Mouse (Mus musculus) right cerebral cortex, postnatal 4 days (tissue): ENCODE measurements around the gene Cds1.
A peak's percentile ranks its signal among the peaks of the same experiment; 100 is the strongest.

Experiments used
- DNase-seq: peaks from one replicate; pipeline ENCODE4 v3.0.0-alpha.2; 2022

Gene Cds1

DNA sequence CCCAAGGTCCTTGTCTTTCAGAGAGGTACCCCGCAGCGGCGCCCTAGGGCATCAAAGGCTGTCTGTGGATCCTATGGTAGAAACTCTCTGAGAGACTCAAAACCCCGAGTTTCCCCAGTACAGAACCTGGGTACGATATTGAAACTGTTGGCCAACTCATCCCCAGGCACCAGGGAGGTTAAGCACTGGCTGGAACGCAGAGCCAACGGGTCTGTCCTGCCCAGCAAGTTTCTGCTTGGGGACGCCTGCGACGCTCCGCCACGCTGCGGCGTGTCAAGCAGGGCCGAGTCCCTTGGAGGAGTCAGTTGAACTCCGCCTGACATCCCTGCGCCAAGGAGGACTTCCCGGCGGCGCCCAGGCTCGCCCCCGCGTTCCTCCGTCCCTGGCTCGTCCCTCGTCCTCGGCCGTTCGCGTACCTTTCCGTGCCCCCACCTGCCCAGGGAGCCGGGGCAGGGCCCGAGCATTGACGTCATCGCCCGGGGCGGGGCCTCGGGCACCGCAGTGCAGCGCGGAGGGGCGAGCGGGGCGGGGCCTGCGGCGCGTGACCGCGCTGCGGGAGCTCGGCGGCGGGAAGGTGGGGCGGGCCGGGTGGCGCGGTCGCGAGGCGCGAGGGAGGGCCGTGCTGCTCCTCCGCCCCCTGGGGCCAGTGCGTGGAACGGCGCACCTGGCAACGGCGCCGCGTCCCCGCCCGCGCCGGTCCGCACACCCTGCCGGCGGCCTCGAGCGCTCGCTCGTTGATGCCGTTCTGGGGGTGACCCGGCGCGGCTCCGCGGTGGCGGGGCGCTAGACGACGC, at the start of gene Cds1:
TSS of gene Cds1 (plus strand) at position 577 of the 794 bp plus-strand sequence.
- DNase-seq: peak; percentile 78

DNA sequence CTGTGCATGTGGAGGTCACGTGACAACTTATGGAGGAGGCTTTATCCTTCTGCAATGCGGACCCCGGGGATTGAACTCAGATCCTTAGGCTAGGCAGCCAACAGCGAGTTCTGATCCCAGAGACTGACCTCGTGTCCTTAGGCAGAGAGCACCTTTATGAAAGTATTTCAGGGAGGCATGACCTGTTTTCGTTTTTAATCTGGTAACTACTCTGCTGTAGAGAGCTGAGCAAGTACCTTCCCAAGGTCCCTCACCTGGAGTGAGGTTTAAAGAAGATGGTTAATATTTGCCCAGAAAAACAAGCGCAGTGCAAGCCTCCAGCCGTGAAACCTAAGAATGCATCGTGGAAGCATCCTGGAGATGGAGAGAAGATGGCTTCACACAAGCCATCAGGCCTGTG, 40.7 kb upstream of the Cds1 start:
- no peak for DNase-seq

DNA sequence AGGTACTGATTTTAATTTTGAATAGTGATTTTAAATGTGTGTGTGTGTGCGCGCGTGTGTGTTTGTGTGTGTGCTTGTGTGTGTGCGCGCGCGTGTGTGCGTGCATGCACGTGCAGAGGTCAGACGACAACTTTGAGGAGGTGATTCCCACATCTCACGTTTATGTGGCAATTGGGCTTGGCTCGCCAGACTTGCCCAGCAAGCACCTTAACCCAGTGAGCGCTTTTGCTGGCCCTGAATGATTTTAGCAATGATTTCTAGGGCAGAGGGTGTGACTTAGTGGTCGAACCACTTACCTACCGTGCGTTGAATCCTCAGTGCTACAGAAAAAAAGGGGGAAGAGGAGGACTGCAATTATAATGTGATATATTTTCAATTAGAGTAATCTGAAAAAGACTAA, 40.2 kb upstream of the Cds1 start:
- no peak for DNase-seq

DNA sequence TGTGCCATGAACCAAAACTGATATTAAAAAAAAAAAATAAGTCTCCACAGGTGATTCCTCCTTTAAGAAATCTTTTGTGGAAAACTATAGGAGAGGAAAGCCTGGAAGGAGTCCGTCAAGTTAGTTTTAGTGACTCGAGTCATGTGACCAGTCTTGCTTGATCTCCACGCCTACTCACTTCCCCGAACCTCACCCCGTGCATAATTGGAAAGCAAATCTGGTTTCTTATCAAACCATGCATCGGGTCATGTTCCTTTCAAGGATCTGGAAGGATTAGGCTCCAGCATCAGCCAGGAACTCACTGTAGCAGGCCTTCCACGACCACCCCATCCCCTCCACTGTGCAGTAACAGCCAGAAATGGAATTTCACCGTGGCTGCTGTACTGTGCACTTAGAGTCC, 39.2 kb upstream of the Cds1 start:
- no peak for DNase-seq

DNA sequence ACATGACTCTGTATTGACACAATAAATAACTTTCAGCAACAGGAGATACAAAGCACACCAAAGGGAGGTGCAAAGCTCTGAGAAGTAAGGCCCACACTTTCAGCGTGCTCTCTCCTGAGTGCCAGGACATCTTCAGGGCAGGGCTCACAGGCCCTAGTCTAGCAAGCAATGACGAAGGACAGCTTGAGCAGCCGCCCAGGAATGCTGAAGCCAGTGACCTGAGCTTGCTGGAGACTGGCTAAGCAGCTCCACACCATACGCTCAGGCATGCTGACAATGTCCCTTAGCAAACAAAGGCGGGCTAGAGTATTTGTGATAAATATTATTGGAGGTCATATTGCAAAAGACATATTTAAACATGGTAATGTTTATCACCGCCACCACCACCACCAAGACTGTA, 38.6 kb upstream of the Cds1 start:
- no peak for DNase-seq

DNA sequence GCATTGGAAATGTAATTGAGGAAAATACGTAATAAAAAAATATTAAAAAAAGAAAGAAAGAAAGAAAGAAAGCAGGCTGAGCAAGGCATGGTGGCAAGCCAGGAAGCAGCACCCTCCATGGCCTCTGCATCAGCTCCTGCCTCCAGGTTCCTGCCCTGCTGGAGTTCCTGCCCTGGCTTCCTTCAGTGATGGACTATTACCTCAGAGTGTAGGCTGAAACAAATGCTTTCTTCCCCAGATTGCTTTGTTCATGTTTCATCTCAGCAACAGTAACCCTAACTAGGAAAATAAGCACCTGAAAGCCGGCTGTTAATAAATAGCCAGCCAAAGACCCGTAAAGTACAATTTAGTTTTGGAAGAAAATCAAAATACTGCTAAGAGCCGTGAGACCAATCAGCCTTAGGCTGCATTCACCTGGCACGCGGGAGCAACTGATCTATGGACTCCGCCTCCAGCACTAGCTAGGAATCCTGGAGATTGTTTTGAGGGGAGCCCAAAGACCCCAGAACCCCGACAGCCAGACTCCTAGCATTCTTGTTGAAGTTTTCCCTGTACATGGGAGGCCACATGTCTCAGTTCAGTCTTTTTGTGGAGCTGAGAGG, 36.5 kb upstream of the Cds1 start:
- DNase-seq: no peak

DNA sequence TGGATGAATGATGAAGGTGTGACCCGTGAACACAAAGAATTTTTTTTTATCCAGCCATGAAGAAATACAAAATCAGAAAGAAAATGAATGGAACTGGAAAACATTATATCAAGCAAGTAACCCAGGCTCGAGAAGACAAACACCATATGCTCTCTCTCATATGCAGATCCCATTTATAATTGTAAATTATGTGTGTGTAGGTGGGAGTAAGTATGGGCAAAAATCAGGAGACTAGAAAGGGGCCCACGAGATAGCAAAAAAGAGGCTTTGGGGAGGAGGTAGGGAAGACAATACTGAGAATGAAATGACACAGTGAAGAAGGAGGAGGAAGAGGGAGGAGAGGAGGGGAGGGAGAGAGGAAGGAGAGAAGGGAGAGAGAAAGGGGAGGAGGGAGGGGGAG, 27.6 kb upstream of the Cds1 start:
- no peak for DNase-seq

DNA sequence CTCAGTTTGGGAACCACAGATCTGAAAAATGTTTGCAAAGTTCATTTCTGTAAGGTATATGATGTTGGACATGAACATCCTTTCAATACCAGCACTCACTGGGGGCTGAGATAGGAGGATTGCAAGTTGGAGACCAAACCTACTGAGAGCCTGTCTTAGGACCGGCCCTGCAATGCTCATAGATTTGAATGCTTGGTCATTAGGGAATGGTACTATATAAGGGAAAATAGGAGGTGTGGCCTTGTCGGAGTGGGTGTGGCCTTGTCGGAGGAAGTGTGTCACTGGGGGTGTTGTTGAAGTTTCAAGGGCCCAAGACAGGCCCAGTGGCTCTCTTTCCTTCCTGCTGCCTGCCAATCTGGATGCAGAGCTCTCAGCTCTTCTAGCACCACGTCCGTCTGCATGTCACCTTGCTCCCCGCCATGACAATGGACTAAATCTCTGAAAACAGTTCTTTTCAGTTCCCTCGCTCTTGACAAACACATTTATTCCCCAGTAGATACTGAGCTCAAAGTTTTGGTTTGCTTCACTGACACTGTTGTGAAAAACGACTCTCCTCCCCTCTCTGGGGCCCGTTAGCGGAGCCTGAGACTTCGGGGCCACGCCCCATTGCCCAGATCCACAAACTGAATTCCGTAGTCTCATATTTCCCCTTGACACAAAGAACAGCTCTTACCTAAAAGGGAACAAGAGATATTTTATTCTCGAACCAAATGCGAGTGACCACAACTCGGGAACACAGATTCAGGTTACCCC, 24.3 kb upstream of the Cds1 start:
- no peak for DNase-seq

DNA sequence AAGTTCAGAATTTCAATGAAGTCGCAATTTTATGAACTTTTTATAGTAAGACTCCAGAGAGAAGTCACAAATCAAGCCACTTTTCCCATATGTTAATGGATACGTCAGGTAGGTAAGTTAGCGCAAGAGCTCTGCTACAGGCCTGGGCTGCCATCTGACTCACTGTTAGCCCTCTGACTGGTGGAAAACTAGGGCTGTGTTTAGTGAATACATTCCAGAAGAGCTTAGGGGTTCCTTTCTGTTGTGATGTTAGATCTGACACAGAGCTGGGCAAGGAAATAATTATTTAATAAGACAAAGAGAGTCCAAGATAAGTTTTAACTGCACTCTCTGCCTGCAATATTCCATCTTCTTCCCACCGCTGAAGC, 23.7 kb upstream of the Cds1 start:
- no peak for DNase-seq

DNA sequence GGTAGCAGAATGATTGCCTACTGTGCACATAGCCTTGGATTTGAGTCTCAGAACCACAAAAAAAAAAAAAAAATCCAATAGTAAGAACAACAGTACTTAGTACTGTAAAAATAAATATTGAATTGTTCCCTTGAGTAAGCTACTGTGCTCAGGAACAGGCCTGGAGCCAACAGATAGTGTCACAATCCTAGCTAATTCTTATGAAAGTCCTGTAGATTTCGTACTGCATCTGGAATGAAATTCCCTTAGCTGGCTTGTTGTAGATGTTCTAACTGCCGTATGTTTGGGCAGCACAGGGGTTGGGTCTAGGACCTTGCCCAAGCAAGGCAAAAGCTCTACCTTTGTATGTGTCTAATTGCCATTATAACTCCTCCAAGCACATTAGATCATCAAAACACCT, 22.9 kb upstream of the Cds1 start:
- DNase-seq: no peak

DNA sequence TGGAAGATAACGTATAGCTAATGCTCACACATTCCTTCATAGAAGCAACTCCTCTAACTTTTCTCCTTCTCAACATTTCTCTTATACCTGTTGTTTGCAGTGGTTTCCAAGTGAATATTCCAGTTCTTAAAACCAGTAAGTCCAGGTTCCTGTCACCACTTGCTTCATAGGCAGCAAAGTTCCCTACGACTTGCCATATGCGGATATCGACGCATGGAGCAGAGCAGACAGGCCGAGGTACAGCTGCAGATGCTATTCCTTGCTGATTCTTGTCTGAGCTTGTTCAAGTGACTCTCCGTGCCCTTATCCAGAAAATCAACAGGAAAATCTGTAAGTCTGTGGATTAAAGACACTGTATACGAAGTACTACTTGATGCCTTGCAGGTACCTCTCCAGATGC, 22.5 kb upstream of the Cds1 start:
- DNase-seq: no peak

DNA sequence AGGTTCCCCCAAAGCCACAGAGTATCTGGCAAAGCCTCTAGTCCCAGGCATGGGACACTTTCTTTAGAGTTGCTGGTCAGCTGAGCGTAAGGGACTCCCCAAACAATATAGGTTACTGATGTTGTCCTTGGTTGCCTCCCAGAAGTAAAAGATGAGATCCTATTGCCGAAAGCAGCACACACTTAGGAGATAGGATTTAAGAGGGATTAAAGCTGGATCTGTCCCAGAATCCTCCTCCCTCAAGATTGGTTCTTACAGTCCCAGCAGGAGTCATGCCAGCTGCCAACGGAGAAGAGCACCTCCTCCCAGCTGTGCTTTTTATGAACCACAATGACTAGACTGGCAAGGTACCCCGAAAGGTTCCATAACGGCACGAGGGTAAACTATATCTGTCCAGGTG, 20.0 kb upstream of the Cds1 start:
- DNase-seq: no peak

DNA sequence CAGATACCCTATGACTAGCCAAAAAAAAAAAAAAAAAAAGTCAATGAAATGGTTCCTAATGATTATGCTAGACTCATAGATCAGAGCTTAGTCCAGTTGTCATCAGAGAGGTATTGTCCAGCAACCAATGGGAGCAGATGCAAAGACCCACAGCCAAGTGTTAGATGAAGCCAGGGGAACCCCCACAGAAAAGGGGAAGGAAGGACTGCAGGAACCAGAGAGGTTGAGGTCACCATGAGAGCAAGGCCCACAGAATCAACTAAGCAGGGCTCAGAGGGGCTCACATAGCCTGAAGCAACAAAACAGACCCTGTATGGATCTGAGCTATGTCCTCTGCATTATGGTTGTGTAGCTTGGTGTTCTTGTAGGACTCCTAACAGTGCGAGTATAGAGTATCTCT, 11.2 kb upstream of the Cds1 start:
- DNase-seq: no peak

DNA sequence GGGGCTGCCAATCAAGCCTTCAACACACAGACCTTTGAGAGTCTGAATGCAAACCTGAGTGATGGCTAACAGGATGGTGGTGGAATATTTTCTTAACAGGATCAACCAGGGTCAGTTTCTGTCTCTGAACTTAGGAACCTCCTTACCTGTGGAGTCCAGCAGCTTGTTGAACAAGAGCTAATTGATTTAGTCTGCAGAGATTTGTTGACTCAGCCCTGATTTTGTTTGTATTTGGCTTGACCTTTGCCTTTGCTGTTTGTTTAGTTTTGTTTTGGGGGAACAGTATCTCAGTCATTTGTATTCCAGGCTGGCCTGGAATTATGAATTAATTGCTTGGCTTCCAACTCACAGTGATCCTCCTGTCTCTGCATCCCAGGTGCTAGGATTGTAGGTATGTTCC, 7.3 kb upstream of the Cds1 start:
- no peak for DNase-seq

DNA sequence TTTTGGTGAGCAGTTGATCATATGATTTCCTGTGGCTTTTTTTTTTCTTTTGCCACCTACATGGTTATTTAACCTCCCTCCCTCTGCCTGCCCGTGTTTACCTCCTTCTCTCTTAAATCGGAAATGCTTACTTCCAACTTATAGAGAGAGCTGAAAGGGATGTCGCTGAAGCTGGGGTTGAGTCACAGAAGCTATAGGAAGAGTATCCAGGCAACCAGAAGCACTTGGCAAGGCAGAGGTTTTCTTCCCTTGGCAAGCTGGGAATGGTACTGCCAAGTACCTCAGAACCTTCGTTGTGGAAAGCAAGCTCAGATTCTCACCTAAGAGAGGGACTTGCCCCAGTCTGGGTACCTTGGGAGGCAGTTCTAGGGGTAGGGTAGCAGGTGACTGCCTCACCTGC, 3.2 kb upstream of the Cds1 start:
- DNase-seq: no peak

DNA sequence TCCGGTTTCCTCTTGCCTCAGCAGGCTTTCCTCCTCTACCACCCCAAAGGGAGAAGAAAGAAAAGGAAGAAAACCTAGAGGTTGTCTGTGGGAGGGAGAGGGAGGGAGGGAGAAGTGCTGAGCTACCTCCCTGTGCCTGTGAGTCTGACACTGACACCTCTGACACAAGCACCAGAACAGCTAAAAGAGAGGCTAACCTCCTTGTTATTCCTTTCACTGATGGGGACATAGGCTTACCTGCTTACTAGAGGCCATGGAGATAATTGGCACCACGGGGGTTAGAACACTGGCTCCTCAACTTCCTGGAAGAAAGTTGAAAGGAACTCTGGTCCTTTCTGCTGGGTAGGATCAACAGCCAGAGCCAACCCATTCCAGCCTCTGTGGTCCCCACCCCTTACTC, 1.4 kb upstream of the Cds1 start:
- DNase-seq: no peak

DNA sequence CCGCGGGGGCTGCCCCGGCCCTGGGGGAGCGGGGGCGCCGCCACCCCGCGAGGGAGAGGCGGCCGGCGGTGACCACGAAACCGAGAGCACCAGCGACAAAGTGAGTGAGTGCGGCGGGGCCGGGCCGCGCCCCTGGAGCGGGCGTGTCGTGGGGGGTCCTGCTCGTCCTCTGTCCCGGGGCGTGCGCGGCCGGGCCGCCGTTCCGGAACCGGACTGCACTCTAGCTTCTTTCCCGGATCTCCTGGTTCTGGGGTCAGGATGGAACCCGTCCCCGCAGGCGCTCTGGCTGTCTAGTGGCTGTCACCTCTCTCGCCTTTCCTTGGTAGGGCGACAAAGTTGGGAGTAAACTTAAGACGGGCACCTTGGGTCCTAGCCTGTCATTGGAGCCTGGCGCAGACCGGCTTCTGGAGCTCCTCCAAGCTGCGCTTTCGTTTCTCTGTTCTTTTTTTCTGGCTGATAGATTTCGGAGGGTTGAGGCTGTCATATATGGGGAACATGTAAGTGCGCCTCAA, 516 bp downstream of the Cds1 start:
- DNase-seq: peak; percentile 26

DNA sequence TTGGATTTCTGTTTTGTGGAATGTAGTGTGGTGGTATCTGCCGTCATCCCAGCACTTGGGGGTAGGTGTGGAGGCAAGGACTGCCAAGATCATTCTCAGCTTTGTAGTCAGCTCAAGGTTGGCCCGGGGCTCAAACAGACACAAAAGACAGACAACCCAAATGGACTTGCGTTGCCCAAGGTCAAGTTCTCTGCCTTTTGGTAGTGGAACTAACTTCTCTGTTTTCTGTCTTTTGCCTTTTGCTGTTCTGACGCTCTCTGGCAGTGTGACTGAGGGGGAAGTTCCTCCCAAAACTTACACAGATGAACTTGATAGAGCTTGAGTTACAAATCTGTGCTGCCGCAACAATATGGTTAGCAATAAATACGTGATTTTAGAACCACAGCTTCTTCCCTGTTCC, 1.3 kb downstream of the Cds1 start:
- DNase-seq: no peak

DNA sequence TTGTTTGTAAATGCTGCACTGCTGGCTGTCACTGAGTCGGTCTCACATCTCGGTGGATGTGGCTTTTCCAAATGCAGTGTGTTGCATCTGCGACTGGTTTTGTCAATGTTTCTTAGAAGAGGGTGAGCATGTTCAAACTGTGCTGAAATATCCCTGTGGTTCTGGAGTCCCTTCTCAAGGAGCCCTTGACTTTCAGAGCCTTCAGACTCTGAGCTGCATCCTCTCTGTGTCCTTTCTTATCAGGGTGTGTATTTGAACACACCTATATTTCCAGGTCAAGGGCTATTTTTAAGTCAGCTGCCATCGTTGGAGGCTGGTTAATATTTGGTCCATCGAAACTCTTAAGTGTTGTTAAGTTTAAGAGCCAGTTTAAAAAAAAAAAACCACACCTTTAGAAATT, 2.2 kb downstream of the Cds1 start:
- DNase-seq: no peak

DNA sequence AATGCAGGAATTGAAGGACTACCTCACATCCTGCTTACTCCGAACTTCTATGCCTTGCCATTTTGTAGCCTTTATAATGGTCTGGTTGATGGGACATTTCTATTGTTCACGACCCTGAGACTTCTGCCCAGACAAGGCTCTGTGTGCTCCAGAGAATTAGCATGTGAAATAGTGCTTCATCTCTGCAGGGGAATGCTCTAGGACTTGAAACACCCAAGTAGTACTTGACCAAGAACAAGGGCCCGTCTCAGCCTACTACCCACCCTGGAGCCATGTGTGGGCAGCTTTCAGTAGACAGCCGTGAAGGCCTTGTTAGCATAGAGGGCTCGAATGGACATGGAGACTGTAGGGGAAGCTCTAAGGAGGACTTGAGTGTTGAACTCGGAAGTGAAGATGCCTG, 2.6 kb downstream of the Cds1 start:
- DNase-seq: no peak

DNA sequence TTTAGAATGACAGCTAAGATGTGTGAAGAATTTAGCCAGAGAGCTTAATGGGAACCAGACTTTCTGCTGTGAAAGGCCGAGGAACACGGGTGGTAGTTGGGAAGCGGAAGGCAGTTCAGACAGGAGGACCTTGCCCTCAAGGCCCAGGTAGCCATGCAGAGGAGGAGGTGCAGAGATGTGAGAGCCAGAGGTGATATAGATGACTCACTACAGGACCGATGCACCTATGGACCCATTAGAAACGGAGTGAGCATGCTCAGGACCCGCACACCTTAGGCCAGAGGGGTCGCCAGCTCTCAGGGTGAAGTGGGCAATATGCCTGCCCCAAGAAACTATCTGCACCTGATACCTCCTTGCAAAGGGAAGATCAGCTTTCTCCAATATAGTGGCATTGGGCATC, 3.6 kb downstream of the Cds1 start:
- no peak for DNase-seq

DNA sequence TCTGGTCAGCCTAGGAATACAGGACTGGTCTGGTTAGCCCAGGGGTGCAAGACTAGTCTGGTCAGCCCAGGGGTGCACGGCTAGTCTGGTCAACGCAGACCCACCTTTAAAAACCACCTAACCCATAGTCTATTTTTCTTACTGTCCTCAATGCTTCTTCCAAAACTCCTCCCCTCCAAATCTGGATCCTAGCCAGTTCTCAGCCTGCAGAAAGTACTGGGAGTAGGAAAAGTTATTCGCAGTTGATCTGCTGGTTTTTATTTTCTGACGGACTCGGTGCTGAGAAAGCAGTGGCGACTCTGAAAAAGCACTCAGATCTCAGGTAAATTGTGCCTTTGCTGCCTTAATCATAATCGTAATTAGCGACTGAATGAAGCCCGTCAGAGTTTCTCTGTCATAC, 7.7 kb downstream of the Cds1 start:
- no peak for DNase-seq

DNA sequence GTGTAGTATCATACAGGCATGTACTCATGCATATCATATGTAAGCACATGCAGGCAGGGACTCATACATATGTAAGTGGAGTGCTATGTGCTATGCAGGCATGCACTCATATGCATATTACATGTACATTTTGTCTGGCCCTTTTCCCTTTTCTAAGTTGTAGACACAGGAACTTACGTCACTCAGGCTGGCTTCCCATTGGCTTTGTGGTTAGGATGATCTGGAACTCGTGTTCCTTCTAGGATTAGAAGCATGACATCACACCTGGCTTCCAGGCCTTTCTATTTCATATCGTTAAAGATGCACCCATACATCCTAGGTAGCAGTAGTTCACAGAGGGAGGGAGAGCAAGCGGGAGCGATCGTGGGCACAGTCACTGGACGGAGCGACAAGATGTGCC, 10.3 kb downstream of the Cds1 start:
- DNase-seq: no peak

DNA sequence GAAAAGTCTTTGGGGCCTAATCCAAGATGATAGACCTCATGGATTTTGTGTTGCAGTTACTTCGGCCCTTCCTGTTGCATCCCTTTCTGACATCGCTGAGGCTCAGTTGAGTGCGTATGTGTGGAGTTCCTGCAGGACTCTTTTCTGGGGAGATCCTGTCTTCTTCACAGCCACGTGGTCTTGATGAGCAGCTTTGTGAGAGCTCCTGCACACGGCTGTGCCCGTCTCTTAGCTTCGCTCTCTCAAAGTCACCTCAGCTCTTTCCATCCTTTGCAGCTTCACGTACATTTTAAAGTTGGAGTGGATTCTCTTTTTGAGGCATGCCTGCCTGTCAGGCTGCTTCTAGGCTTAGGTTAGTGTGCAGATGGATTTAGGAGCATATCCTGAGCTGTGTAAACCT, 11.6 kb downstream of the Cds1 start:
- no peak for DNase-seq
